Mouse (Mus musculus) kidney, adult 18-20 months (tissue): ENCODE measurements around the gene Atf6b.

Experiments
- DNase-seq: peaks from one replicate; pipeline ENCODE4 v3.0.0; 2021

Atf6b gene

GRCm38 (mm10) chr17:34646906-34647787 is at the start of gene Atf6b:
Gene Atf6b (plus strand): TSS chr17:34647146.
- peak; percentile 92 for DNase-seq

GRCm38 (mm10) chr17:34597566-34598095 is 49.3 kb upstream of the Atf6b start, which contains the start of gene Ager:
Gene Ager (plus strand): TSS chr17:34597862.
- DNase-seq = no peak

GRCm38 (mm10) chr17:34599891-34600290 is 47.1 kb upstream of the Atf6b start:
- no peak for DNase-seq

GRCm38 (mm10) chr17:34601796-34602195 is 45.1 kb upstream of the Atf6b start:
- no peak for DNase-seq

- peak; percentile 97 for DNase-seq
Measured at GRCm38 (mm10) chr17:34603375-34604060, 43.4 kb upstream of the Atf6b start, which contains the start of gene Rnf5. Gene Rnf5 (minus strand): TSS chr17:34603690.

- DNase-seq = peak; percentile 97
Measured at GRCm38 (mm10) chr17:34604061-34604508, 42.9 kb upstream of the Atf6b start, which contains the start of gene Agpat1. Gene Agpat1 (plus strand): TSS chr17:34604262.

GRCm38 (mm10) chr17:34604511-34605237 is 42.3 kb upstream of the Atf6b start:
- peak; percentile 76 for DNase-seq

- peak; percentile 98 for DNase-seq
Measured at GRCm38 (mm10) chr17:34605609-34606008, 41.3 kb upstream of the Atf6b start.

GRCm38 (mm10) chr17:34606186-34607039 is 40.5 kb upstream of the Atf6b start:
- no peak for DNase-seq

- peak; percentile 35 for DNase-seq
Measured at GRCm38 (mm10) chr17:34607997-34608396, 38.9 kb upstream of the Atf6b start.

- no peak for DNase-seq
Measured at GRCm38 (mm10) chr17:34611050-34611449, 35.9 kb upstream of the Atf6b start.

GRCm38 (mm10) chr17:34613054-34613645 is 33.8 kb upstream of the Atf6b start:
- DNase-seq = no peak

- DNase-seq = no peak
Measured at GRCm38 (mm10) chr17:34613830-34614229, 33.1 kb upstream of the Atf6b start.

- no peak for DNase-seq
Measured at GRCm38 (mm10) chr17:34615871-34616270, 31.1 kb upstream of the Atf6b start, which contains the start of gene Egfl8. Gene Egfl8 (minus strand): TSS chr17:34615971.

- DNase-seq = peak; percentile 82
Measured at GRCm38 (mm10) chr17:34618999-34619398, 27.9 kb upstream of the Atf6b start.

GRCm38 (mm10) chr17:34621006-34621405 is 25.9 kb upstream of the Atf6b start:
- DNase-seq = no peak

- no peak for DNase-seq
Measured at GRCm38 (mm10) chr17:34623161-34623560, 23.8 kb upstream of the Atf6b start.

GRCm38 (mm10) chr17:34624981-34625380 is 22.0 kb upstream of the Atf6b start:
- DNase-seq = no peak

- no peak for DNase-seq
Measured at GRCm38 (mm10) chr17:34626062-34626772, 20.7 kb upstream of the Atf6b start.

- DNase-seq = no peak
Measured at GRCm38 (mm10) chr17:34626773-34627092, 20.2 kb upstream of the Atf6b start.
